In genomic region chr3:95689940-95690339, GRCm38 (mm10) we compare ENCODE assay signal across 12 mouse cellular contexts. TPM values are rescaled to one million over a fixed set of nuclear protein-coding genes. Genes with fewer than 3 reads are reported as not detected.
A peak's percentile ranks its signal among the peaks of the same experiment; 100 is the strongest.
DNase-seq lines count a peak whose midpoint lies in the region; ATAC-seq lines count a peak whose summit lies in the region.
"Had no signal": no experiment of that assay in that cellular context is flagged by ENCODE, and none has a peak within 500 bp of the region (broad histone marks: within the 10 kb centered on the region; RNA-seq: fewer than 3 reads in every experiment).

No protein-coding gene starts in this region.

- peak overlapping the region; percentile 92 for H3K27ac ChIP-seq in kidney, embryonic 15.5 days
- no peak overlapping the region for H3K27ac ChIP-seq in embryonic facial prominence, embryonic 10.5 days (replicated peaks)
- H3K27ac ChIP-seq in embryonic facial prominence, embryonic 15.5 days (replicated peaks), result peak overlapping the region; percentile 55; the same call in 1 of the 2 replicates
- 0 out of 2 replicates have a peak overlapping the region, but pooled peaks have one; percentile 49 for H3K27ac ChIP-seq in intestine, embryonic 16.5 days (ENCODE audit: low read length)

- peak overlapping the region; percentile 30 for H3K4me2 ChIP-seq in kidney, embryonic 15.5 days
- no peak overlapping the region for H3K4me2 ChIP-seq in embryonic facial prominence, embryonic 15.5 days (replicated peaks)
- H3K4me2 ChIP-seq in intestine, embryonic 16.5 days (ENCODE audit: low read depth, low read length), result 0 out of 2 replicates have a peak overlapping the region, but pooled peaks have one; percentile 20

- DNase-seq in kidney, postnatal 36 days, result no peak
- no peak for DNase-seq in embryonic facial prominence, embryonic 10.5 days (ENCODE audit: low spot score)
- DNase-seq in cerebellum, postnatal 4 days (ENCODE audit: low spot score in 2 of 2), result no peak
- DNase-seq in B cell, adult 2 months, result no peak
- DNase-seq: cerebellum, postnatal 14 days; forebrain, postnatal 0 days; right cerebral cortex, adult 18-20 months; thymus, postnatal 36 days had no signal

- no peaks in the 10 kb centered on the region for H3K9me3 ChIP-seq in kidney, embryonic 15.5 days (replicated peaks)
- no peaks in the 10 kb centered on the region for H3K9me3 ChIP-seq in embryonic facial prominence, embryonic 10.5 days
- H3K9me3 ChIP-seq in embryonic facial prominence, embryonic 15.5 days (replicated peaks), result no peaks in the 10 kb centered on the region
- H3K9me3 ChIP-seq in intestine, embryonic 16.5 days (ENCODE audit: control insufficient read depth, low read length), result no peaks in the 10 kb centered on the region

- H3K36me3 ChIP-seq in kidney, embryonic 15.5 days, result no peaks in the 10 kb centered on the region
- peaks cover 6% of the 10 kb centered on the region; the same call in 1 of the 2 replicates for H3K36me3 ChIP-seq in embryonic facial prominence, embryonic 10.5 days (replicated peaks)
- no peaks in the 10 kb centered on the region for H3K36me3 ChIP-seq in embryonic facial prominence, embryonic 15.5 days
- no peaks in the 10 kb centered on the region for H3K36me3 ChIP-seq in intestine, embryonic 16.5 days (ENCODE audit: control insufficient read depth, insufficient read depth, low read length)

- no peak overlapping the region for H3K4me3 ChIP-seq in kidney, embryonic 15.5 days (replicated peaks)
- H3K4me3 ChIP-seq in embryonic facial prominence, embryonic 10.5 days, result 0 out of 2 replicates have a peak overlapping the region, but pooled peaks have one; percentile 23
- no peak overlapping the region for H3K4me3 ChIP-seq in embryonic facial prominence, embryonic 15.5 days (replicated peaks)
- no peak overlapping the region for H3K4me3 ChIP-seq in intestine, embryonic 16.5 days (ENCODE audit: low read length)

- ATAC-seq in kidney, embryonic 15.5 days (replicated peaks; ENCODE audit: low FRiP score), result no peak
- no peak for ATAC-seq in embryonic facial prominence, embryonic 15.5 days (ENCODE audit: insufficient number of reproducible peaks, low FRiP score, low TSS enrichment, low read depth)
- ATAC-seq in intestine, embryonic 16.5 days, result no peak
- ATAC-seq: forebrain, postnatal 0 days; hindbrain, embryonic 16.5 days had no signal

- 39% methylated on average over 2 of the region's 2 CpGs for WGBS in kidney, embryonic 15.5 days
- WGBS in embryonic facial prominence, embryonic 10.5 days, result 38% methylated on average over 2 of the region's 2 CpGs
- WGBS in embryonic facial prominence, embryonic 15.5 days, result 28% methylated on average over 2 of the region's 2 CpGs
- WGBS in intestine, embryonic 16.5 days, result 32% methylated on average over 2 of the region's 2 CpGs

- peaks cover 65% of the 10 kb centered on the region for H3K4me1 ChIP-seq in kidney, embryonic 15.5 days
- H3K4me1 ChIP-seq in embryonic facial prominence, embryonic 10.5 days, result peaks cover 66% of the 10 kb centered on the region
- H3K4me1 ChIP-seq in embryonic facial prominence, embryonic 15.5 days, result peaks cover 53% of the 10 kb centered on the region
- H3K4me1 ChIP-seq in intestine, embryonic 16.5 days (ENCODE audit: control insufficient read depth, insufficient read depth, low read length), result peaks cover 34% of the 10 kb centered on the region

- H3K9ac ChIP-seq in kidney, embryonic 15.5 days, result no peak overlapping the region
- no peak overlapping the region for H3K9ac ChIP-seq in embryonic facial prominence, embryonic 15.5 days
- no peak overlapping the region for H3K9ac ChIP-seq in intestine, embryonic 16.5 days (ENCODE audit: low read depth, low read length)
- H3K9ac ChIP-seq: forebrain, postnatal 0 days had no signal

- H3K27me3 ChIP-seq in kidney, embryonic 15.5 days, result no peaks in the 10 kb centered on the region
- H3K27me3 ChIP-seq in embryonic facial prominence, embryonic 10.5 days (replicated peaks; ENCODE audit: low read depth, poor library complexity, severe bottlenecking), result peaks cover 21% of the 10 kb centered on the region
- no peaks in the 10 kb centered on the region for H3K27me3 ChIP-seq in embryonic facial prominence, embryonic 15.5 days
- H3K27me3 ChIP-seq in intestine, embryonic 16.5 days (replicated peaks; ENCODE audit: control insufficient read depth, insufficient read depth, low read length), result no peaks in the 10 kb centered on the region

RNA-seq across cellular contexts. Expression of gene Adamtsl4, which starts 2.2 kb away (rescaled TPM):
- polyA plus RNA-seq in kidney, embryonic 15.5 days (2015; fragmentation: Nextera tagmentation; extraction: Ambion mirVana), result 4.0 and 6.3 TPM in 2 replicates
- 1.00 and 1.6 TPM in 2 replicates for polyA plus RNA-seq in embryonic facial prominence, embryonic 10.5 days (2016; fragmentation: Nextera tagmentation; extraction: Ambion mirVana)
- polyA plus RNA-seq in embryonic facial prominence, embryonic 15.5 days (2015; fragmentation: Nextera tagmentation; extraction: Ambion mirVana), result 3.8 and 4.2 TPM in 2 replicates
- 2.5 and 3.2 TPM in 2 replicates for polyA plus RNA-seq in intestine, embryonic 16.5 days (2015; fragmentation: Nextera tagmentation; extraction: Ambion mirVana)

RNA-seq across cellular contexts. Expression of gene Mcl1, which starts 31.4 kb away (rescaled TPM):
- polyA plus RNA-seq in kidney, embryonic 15.5 days (2015; fragmentation: Nextera tagmentation; extraction: Ambion mirVana), result 51.2 and 54.4 TPM in 2 replicates
- 49.5 and 50.0 TPM in 2 replicates for polyA plus RNA-seq in embryonic facial prominence, embryonic 10.5 days (2016; fragmentation: Nextera tagmentation; extraction: Ambion mirVana)
- polyA plus RNA-seq in embryonic facial prominence, embryonic 15.5 days (2015; fragmentation: Nextera tagmentation; extraction: Ambion mirVana), result 51.8 and 55.4 TPM in 2 replicates
- 14.7 and 17.0 TPM in 2 replicates for polyA plus RNA-seq in intestine, embryonic 16.5 days (2015; fragmentation: Nextera tagmentation; extraction: Ambion mirVana)

RNA-seq across cellular contexts. Expression of gene Ecm1, which starts 49.4 kb away (rescaled TPM):
- 177 and 231 TPM in 2 replicates for polyA plus RNA-seq in kidney, embryonic 15.5 days (2015; fragmentation: Nextera tagmentation; extraction: Ambion mirVana)
- 9.7 and 10.9 TPM in 2 replicates for polyA plus RNA-seq in embryonic facial prominence, embryonic 10.5 days (2016; fragmentation: Nextera tagmentation; extraction: Ambion mirVana)
- 27.8 and 29.9 TPM in 2 replicates for polyA plus RNA-seq in embryonic facial prominence, embryonic 15.5 days (2015; fragmentation: Nextera tagmentation; extraction: Ambion mirVana)
- 15.3 and 17.8 TPM in 2 replicates for polyA plus RNA-seq in intestine, embryonic 16.5 days (2015; fragmentation: Nextera tagmentation; extraction: Ambion mirVana)
